Mouse (Mus musculus) neural tube, embryonic 15.5 days (tissue): ENCODE data around the gene Adam12. TPM values are rescaled to one million over a fixed set of nuclear protein-coding genes. Genes with fewer than 3 reads are reported as not detected.

Source experiments
- ATAC-seq: fragments of 200-750 bp; cut with Nextera tagmentation; 2 replicates; pipeline ENCODE4 v1.8.0; 2017; ENCODE audit warnings: mild to moderate bottlenecking, moderate TSS enrichment, moderate library complexity; ENCODE audit not compliant: low FRiP score
- H3K27ac ChIP-seq: fragments of 300-500 bp; sonication (generic); replicated peaks from 2 replicates; pipeline ENCODE4 v1.5.1; 2015; ENCODE audit warnings: mild to moderate bottlenecking, inconsistent platforms
- H3K27me3 ChIP-seq: fragments of 300-500 bp; sonication (generic); replicated peaks from 2 replicates; pipeline ENCODE4 v1.6.1; 2015; ENCODE audit warnings: inconsistent platforms
- H3K36me3 ChIP-seq: fragments of 300-500 bp; sonication (generic); 2 replicates; pipeline ENCODE4 v1.6.1; 2015; ENCODE audit warnings: inconsistent platforms
- H3K4me1 ChIP-seq: fragments of 300-500 bp; sonication (generic); 2 replicates; pipeline ENCODE4 v1.6.1; 2015; ENCODE audit warnings: inconsistent platforms
- H3K4me2 ChIP-seq: fragments of 300-500 bp; sonication (generic); 2 replicates; pipeline ENCODE4 v1.6.1; 2015; ENCODE audit warnings: inconsistent platforms, mild to moderate bottlenecking, moderate library complexity
- H3K4me3 ChIP-seq: fragments of 300-500 bp; sonication (generic); replicated peaks from 2 replicates; pipeline ENCODE4 v1.5.1; 2015; ENCODE audit warnings: mild to moderate bottlenecking, inconsistent platforms
- H3K9ac ChIP-seq: fragments of 300-500 bp; sonication (generic); replicated peaks from 2 replicates; pipeline ENCODE4 v1.6.1; 2015; ENCODE audit warnings: mild to moderate bottlenecking, inconsistent platforms
- H3K9me3 ChIP-seq: fragments of 300-500 bp; sonication (generic); replicated peaks from 2 replicates; pipeline ENCODE4 v1.6.1; 2016; ENCODE audit warnings: inconsistent platforms
- WGBS: fragments of 180-500 bp; shearing (Covaris S2); methylation state at CpG from one replicate; pipeline ENCODE4 v1.1.7; 2015; ENCODE audit warnings: mixed read lengths; 5-methylcytosine and 5-hydroxymethylcytosine counted together
- polyA plus RNA-seq: library from polyadenylated mRNA; unstranded; fragments of >200 nt; fragmentation: Nextera tagmentation; extraction: Ambion mirVana; gene quantifications from 2 replicates; pipeline ENCODE4 v1.2.1, GENCODE M21; 2015

The Adam12 gene
- polyA plus RNA-seq: 3.7 and 5.1 TPM in 2 replicates

DNA sequence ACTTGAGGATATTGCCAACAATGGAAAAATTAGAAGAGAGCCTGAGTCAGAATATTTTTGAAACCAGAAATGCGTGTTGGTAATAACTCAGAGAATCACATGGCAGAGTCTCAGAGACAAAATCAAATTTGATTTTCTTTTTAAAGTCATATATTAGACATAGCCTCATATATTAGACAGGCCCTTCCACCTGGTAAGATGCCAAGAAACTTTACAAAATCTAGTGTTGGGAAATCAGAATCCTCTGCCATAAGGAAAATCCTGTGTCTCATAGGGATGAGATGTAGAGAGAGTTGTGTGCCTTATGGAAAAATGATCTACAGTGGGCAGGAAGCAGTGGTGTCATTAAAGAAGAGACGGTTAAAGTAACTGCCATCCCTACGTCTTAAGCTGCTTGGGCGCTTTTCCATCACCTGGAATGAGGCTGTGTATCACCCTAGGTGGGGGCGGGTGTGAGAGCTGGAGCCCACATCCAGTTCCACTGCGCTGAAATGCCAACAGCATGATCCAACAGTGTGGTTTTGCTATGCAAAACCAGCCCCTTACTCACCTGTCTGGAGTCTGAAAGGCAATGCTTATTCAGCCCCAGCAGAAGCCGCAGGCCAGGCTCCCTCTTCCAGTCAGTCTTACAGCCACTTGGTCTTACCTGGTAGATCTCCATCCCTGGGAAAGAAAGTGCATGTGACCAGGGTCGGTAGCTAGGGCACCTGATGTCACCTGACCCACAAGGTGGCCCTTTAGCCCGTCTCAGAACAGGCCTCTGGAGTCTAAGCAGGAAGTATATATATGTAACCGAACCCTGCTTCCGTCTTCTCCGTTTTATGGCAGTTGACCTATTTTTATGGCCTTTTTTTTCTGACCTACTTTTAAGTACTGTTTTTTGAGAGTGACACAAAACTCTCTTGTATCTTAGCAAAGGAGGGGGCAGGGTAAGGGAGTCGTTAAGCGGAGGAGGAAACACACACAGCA is at the start of gene Adam12:
Adam12 (minus strand) TSS at position 769 of the 969 bp plus-strand sequence.
- Histone ChIP-seq H3K4me3 (no peak within 1 kb of the TSS), H3K27me3 (0 out of 2 replicates have a peak, but pooled peaks cover 9% of the 10 kb centered on the region), H3K4me1 (peaks cover 10% of the 10 kb centered on the region; the same call in 1 of the 2 replicates), H3K9me3 (no peaks in the 10 kb centered on the region), H3K36me3 (no peaks in the 10 kb centered on the region), H3K27ac (no peak within 1 kb of the TSS), H3K9ac (no peak within 1 kb of the TSS), H3K4me2 (no peak within 1 kb of the TSS)
- no peak for ATAC-seq
- 70% methylated on average over 14 of the region's 14 CpGs for WGBS

DNA sequence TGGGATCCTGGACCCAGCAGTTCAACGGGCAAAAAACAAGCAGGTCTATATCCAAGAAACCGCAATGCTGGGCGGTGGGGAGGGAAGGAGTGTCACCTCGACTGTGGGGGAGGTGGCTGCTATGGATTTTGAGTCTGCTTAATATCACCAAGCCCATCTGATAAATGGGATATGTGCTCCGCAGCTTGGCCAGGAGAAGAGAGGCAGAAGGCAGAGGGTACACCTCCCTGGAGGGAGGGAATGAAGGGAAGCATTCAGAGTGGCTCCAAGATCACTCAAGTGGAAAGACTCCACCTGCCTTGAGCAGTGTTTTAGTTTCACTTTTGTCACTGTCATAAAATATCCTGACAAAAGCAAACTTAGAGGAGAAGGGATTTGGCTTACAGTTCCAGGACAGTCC is 41.0 kb upstream of the Adam12 start:
- 86% methylated on average over 5 of the region's 5 CpGs for WGBS
- no peaks in the 10 kb centered on the region for H3K9me3 ChIP-seq
- ATAC-seq: no peak
- no peak overlapping the region for H3K9ac ChIP-seq
- no peaks in the 10 kb centered on the region for H3K27me3 ChIP-seq
- no peak overlapping the region for H3K4me3 ChIP-seq
- H3K27ac ChIP-seq: no peak overlapping the region
- H3K4me2 ChIP-seq: no peak overlapping the region
- peaks cover 4% of the 10 kb centered on the region; the same call in 1 of the 2 replicates for H3K4me1 ChIP-seq
- no peaks in the 10 kb centered on the region for H3K36me3 ChIP-seq

DNA sequence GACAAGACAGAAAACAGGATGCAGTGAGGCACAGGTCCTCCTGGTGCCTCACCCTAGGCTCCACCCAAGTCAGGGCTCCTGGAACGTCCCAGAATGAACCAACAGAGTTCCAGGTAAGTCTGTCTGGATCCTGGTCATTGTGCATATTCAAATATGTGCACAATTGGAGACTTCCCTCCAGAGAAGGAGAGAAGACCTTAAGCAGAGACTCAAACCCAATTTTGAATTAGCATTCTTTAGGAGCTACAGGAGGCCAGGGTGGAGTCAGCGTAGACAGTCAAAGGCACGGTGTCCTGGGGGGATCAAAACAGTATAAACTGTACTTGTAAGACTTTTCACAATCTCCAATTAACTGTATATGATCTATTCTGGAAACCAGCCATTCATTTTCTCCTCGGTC is 40.5 kb upstream of the Adam12 start:
- H3K4me2 ChIP-seq: no peak overlapping the region
- no peak overlapping the region for H3K4me3 ChIP-seq
- H3K27ac ChIP-seq: no peak overlapping the region
- 76% methylated on average over 4 of the region's 4 CpGs for whole genome bisulfite sequencing
- no peaks in the 10 kb centered on the region for H3K27me3 ChIP-seq
- H3K36me3 ChIP-seq: no peaks in the 10 kb centered on the region
- peaks cover 4% of the 10 kb centered on the region; the same call in 1 of the 2 replicates for H3K4me1 ChIP-seq
- ATAC-seq: no peak
- H3K9ac ChIP-seq: no peak overlapping the region
- H3K9me3 ChIP-seq: no peaks in the 10 kb centered on the region

DNA sequence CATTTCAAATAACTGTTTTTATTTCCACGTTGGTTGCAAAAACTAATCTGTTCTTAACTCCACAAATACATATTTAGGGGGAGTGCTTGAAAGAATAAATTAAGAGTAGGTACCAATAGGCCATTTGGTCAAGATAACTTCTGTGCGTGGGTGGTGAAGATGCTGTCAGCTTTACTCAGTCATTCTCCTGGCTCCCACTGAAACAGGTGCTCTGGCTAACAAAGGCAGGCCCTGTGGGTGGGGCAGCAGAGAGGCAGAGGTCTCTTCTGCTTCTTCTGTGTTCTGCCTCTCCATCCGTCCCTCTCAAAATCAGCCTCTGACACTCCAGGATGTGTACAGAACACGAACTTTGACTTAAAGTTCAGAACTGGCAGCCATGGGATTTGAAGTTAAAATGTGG is 33.8 kb upstream of the Adam12 start:
- H3K4me1 ChIP-seq: peaks cover 4% of the 10 kb centered on the region; the same call in 1 of the 2 replicates
- no peak overlapping the region for H3K4me3 ChIP-seq
- 83% methylated on average over 4 of the region's 4 CpGs for WGBS
- no peak for ATAC-seq
- H3K27ac ChIP-seq: no peak overlapping the region
- no peaks in the 10 kb centered on the region for H3K36me3 ChIP-seq
- no peak overlapping the region for H3K4me2 ChIP-seq
- no peaks in the 10 kb centered on the region for H3K9me3 ChIP-seq
- peaks cover 6% of the 10 kb centered on the region; the same call in 1 of the 2 replicates for H3K27me3 ChIP-seq
- no peak overlapping the region for H3K9ac ChIP-seq

DNA sequence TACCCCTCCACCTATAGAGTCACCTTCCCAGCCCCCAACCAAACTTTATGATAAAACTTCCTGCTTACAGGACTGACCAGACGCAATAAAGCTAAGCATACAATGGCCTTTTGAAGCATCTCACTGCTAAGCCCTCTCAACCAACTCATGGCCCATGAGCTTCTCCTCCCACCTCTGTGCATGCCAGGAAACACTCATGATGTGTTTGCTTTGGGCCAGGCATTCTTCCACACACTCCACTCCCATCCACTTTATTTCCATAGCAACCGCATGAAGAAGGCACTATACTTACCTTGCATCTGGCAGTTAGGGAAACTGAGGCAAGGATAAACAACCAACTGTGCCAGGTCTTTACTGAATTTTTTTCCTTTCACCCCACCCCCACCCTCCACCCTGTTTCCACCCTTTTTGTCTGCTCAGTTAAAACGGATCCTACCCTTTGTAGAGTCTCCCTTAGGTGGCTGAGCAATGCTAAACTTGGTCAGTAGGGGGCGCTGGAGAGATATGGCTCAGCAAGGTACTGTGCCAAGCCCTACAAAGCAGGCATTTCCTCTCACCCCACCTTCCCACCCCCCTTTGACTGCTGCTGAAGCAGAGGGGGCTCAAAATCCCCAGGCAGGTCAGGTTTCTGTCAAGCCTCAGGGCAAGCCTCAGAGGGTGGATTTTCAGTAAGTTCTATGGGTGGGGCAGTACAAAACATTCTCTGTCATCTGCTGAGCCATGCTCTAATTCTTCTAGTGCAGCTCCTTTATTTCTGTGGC is 31.4 kb upstream of the Adam12 start:
- H3K4me3 ChIP-seq: no peak overlapping the region
- 43% methylated on average over 4 of the region's 4 CpGs for WGBS
- ATAC-seq: no peak
- no peak overlapping the region for H3K9ac ChIP-seq
- no peak overlapping the region for H3K27ac ChIP-seq
- no peaks in the 10 kb centered on the region for H3K36me3 ChIP-seq
- no peaks in the 10 kb centered on the region for H3K4me1 ChIP-seq
- H3K9me3 ChIP-seq: no peaks in the 10 kb centered on the region
- H3K4me2 ChIP-seq: no peak overlapping the region
- peaks cover 6% of the 10 kb centered on the region; the same call in 1 of the 2 replicates for H3K27me3 ChIP-seq

DNA sequence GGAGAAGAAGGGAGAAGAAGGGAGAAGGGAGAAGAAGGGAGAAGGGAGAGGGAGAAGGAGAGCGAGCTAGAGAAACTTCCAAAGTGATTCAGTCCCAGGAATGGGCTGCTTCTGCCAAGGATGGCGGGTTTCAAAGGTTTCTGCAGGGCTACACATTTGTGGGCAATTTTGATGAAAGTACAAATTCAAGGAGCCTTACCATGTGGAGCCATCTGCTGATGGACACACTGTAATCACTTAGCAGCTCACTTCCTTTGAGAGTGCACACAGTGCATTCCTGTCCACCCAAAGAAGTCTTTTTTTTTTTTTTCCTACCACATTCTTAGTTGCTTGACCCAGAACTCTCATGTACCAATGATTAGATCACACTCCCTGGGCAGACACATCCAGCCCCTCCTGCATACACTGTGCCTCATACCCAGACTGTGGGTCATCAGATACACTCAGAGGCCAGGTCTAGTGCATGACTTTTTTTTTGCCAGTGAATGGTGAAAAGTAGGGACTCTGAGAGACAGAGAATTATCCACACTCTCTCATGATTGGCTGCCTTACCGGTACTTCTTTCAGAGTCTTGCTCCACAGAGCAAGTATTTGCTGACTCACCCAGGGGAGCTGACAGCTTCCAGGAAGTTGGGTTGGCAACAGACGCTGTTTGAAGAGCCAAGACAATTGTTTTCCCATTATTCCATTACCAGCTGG is 29.2 kb upstream of the Adam12 start:
- no peaks in the 10 kb centered on the region for H3K9me3 ChIP-seq
- H3K27ac ChIP-seq: no peak overlapping the region
- no peak overlapping the region for H3K9ac ChIP-seq
- no peaks in the 10 kb centered on the region for H3K4me1 ChIP-seq
- H3K4me3 ChIP-seq: no peak overlapping the region
- H3K36me3 ChIP-seq: no peaks in the 10 kb centered on the region
- no peaks in the 10 kb centered on the region for H3K27me3 ChIP-seq
- no peak overlapping the region for H3K4me2 ChIP-seq
- no peak for ATAC-seq
- 68% methylated on average over 4 of the region's 4 CpGs for WGBS

DNA sequence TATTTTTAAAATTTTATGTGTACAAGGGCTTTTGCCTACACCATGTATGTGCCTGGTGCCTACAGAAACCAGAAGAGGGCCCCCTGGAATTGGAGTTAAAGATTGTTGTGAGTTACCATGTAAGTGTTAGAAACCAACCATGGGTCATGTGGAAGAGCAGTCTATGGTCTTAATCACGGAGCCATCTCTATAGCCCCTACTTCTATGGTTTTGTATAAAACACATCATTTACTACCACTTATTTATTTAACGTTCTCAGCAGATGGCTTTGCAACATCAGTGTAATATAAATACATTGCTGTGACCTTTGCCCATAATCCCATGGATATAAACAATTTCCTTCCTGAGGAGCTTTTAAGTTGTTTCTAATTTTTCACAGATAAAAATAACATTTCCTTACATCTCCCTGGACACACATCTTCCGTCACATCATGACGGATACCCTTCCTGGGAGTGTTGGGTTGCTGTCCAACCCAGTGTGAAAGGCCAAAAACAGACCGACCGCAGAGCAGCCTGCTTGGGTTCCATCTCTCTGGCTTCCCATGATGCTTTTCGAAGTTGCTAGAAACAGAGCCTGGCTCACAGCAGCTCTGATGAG is 18.4 kb upstream of the Adam12 start:
- no peaks in the 10 kb centered on the region for H3K27me3 ChIP-seq
- peaks cover 5% of the 10 kb centered on the region; the same call in 1 of the 2 replicates for H3K4me1 ChIP-seq
- WGBS: 83% methylated on average over 7 of the region's 7 CpGs
- no peak overlapping the region for H3K9ac ChIP-seq
- no peak for ATAC-seq
- H3K4me2 ChIP-seq: no peak overlapping the region
- H3K36me3 ChIP-seq: no peaks in the 10 kb centered on the region
- no peaks in the 10 kb centered on the region for H3K9me3 ChIP-seq
- no peak overlapping the region for H3K27ac ChIP-seq
- H3K4me3 ChIP-seq: no peak overlapping the region

DNA sequence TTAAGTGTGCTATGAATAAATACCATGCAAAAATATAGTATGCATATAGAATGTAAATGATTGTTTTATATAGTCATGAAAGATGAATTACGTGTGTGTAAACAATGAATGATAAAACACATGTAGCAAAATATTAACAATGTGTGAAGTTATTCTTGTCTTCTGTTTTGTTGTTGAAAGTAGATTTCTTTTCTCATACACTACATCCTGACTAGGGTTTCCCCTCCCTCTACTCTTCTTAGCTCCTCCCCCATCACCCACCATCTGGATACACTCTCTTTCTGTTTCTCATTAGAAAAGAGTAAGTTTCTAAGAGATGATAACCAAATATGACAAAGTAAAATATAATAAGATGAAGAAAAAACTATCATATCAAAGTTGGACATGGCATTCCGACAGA is 16.1 kb upstream of the Adam12 start:
- H3K27me3 ChIP-seq: no peaks in the 10 kb centered on the region
- no peak for ATAC-seq
- H3K4me1 ChIP-seq: peaks cover 5% of the 10 kb centered on the region; the same call in 1 of the 2 replicates
- H3K36me3 ChIP-seq: no peaks in the 10 kb centered on the region
- H3K9ac ChIP-seq: no peak overlapping the region
- WGBS: 96% methylated on average over 2 of the region's 2 CpGs
- H3K9me3 ChIP-seq: no peaks in the 10 kb centered on the region
- H3K4me2 ChIP-seq: no peak overlapping the region
- H3K27ac ChIP-seq: no peak overlapping the region
- H3K4me3 ChIP-seq: no peak overlapping the region

DNA sequence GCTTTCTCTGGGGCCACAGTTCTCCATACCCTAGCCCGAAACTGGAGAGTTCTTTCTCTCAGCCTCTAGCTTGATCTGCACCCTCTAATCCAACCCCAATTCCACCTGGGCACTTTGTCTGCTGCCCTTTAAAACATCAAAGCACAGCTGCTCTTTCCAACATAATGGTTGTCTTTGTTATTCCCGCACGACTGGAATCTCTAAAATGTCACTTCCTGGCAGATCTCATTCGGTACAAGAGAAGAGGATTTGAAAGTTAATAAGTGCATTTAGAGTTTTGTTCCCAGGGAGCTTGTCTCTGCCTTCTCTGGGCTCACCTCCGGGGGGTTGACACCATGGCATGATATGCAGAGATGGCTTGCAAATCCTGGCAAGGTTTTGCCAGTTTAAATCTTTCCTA is 14.7 kb upstream of the Adam12 start:
- Histone ChIP-seq H3K4me1 (peaks cover 5% of the 10 kb centered on the region; the same call in 1 of the 2 replicates), H3K36me3 (no peaks in the 10 kb centered on the region), H3K4me2 (no peak overlapping the region), H3K9ac (no peak overlapping the region), H3K27me3 (no peaks in the 10 kb centered on the region), H3K9me3 (no peaks in the 10 kb centered on the region), H3K4me3 (no peak overlapping the region), H3K27ac (no peak overlapping the region)
- ATAC-seq: no peak
- WGBS: 32% methylated on average over 5 of the region's 5 CpGs

DNA sequence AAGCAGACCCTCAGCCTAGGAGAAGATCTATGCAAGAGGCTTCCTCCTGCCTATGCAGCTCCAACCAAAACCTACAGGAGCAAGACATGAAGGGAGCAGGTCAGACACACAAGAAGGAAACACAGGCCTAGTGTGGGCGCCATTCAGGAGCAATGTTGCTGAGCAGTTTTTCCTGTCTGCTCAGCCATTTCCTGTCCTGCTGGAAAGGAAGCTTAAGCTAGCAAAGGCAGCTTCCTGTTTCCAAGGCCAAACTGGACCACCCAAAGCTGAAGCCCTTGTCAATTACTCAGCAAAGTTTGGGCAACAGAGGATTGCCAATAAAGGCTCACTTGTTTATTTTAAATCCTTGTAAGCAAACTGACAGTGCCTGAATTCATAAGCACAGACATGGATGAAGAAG is 10.8 kb upstream of the Adam12 start:
- Histone ChIP-seq H3K4me1 (peaks cover 5% of the 10 kb centered on the region; the same call in 1 of the 2 replicates), H3K36me3 (no peaks in the 10 kb centered on the region), H3K27me3 (no peaks in the 10 kb centered on the region), H3K4me2 (no peak overlapping the region), H3K4me3 (no peak overlapping the region), H3K9me3 (no peaks in the 10 kb centered on the region), H3K27ac (no peak overlapping the region), H3K9ac (no peak overlapping the region)
- no peak for ATAC-seq
- WGBS: 88% methylated on average over 1 of the region's 1 CpGs

DNA sequence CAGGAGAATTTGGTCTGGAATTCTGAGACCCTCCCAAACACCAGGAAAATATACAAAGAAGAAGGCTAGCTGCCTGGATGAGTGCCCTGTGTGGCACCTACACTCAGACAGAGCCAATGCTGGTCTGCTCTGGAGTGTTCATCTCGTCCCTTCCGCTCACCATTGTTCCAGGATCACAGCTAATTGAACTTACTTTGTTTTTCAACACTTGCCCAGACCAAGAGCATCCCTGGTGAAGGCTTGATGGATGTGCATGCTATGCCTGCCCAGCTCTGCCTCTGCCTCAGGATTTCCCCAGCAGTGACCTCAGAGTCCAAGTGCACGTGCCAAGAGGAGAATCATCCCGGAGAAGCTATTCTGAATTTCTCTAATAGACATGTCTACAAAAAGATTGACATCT is 9.3 kb upstream of the Adam12 start:
- H3K4me3 ChIP-seq: no peak overlapping the region
- H3K4me1 ChIP-seq: peaks cover under 1% of the 10 kb centered on the region; the same call in 1 of the 2 replicates
- H3K27ac ChIP-seq: no peak overlapping the region
- ATAC-seq: no peak
- H3K4me2 ChIP-seq: no peak overlapping the region
- no peak overlapping the region for H3K9ac ChIP-seq
- H3K36me3 ChIP-seq: no peaks in the 10 kb centered on the region
- 68% methylated on average over 4 of the region's 4 CpGs for WGBS
- H3K9me3 ChIP-seq: no peaks in the 10 kb centered on the region
- no peaks in the 10 kb centered on the region for H3K27me3 ChIP-seq
